ENCODE assay signal across 9 mouse cellular contexts in the genomic region with DNA sequence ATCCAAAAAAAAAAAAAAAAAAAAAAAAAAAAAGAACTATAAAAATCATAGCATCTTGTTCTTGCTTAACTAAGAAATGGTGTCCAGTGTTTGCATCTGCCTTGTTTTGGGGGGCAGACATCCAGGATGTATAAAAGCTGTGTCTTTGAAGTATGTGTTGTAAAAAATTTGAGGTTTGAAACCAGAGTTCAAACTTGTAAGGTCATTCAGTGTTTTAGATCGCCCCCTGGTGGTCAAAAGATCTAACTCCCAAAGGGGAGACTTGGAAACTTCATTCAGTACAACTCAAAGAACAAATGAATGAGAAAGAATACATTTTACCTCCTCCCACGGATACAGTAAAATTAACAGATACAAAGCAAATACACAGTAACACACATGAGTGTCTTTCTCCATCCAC.
A peak's percentile ranks its signal among the peaks of the same experiment; 100 is the strongest.
DNase-seq lines count a peak whose midpoint lies in the region; ATAC-seq and TF ChIP-seq lines count a peak whose summit lies in the region.
"Had no signal": no experiment of that assay in that cellular context is flagged by ENCODE, and none has a peak within 500 bp of the region (broad histone marks: within the 10 kb centered on the region; RNA-seq: fewer than 3 reads in every experiment).

No protein-coding gene starts in this region.

- TF ChIP-seq CTCF in MEL (IDR thresholded peaks at IDR 0.05 in 2 of 3, conservative IDR thresholded peaks at IDR 0.05 in 1 of 3; ENCODE audit: control insufficient read depth in 1 of 3, insufficient read depth in 1 of 3, low read depth in 2 of 3, low read length in 3 of 3, poor library complexity in 1 of 3, severe bottlenecking in 1 of 3): peak in 2 of 3 experiments; percentile 50 to 77; a peak in 4 of 6 replicates
- TF ChIP-seq CTCF in layer of hippocampus, adult 2 months (conservative IDR thresholded peaks at IDR 0.05): peak; percentile 87

- no peak overlapping the region for H3K4me3 ChIP-seq in hindbrain, embryonic 11.5 days (ENCODE audit: low read depth, low read length)
- no peak overlapping the region for H3K4me3 ChIP-seq in hindbrain, embryonic 12.5 days
- H3K4me3 ChIP-seq in MEL (ENCODE audit: control insufficient read depth in 1 of 2, insufficient read depth in 1 of 2, low read depth in 2 of 2, low read length in 2 of 2): no peak overlapping the region
- no peak overlapping the region for H3K4me3 ChIP-seq in layer of hippocampus, adult 2 months
- H3K4me3 ChIP-seq: embryonic facial prominence, embryonic 12.5 days had no signal

- H3K79me2 ChIP-seq in MEL (ENCODE audit: control insufficient read depth, insufficient read depth, low read length, poor library complexity): peaks cover 31% of the 10 kb centered on the region

- no peaks in the 10 kb centered on the region for H3K4me1 ChIP-seq in hindbrain, embryonic 11.5 days (replicated peaks; ENCODE audit: control insufficient read depth, insufficient read depth, low read length)
- no peaks in the 10 kb centered on the region for H3K4me1 ChIP-seq in hindbrain, embryonic 12.5 days
- H3K4me1 ChIP-seq in MEL (ENCODE audit: control insufficient read depth in 1 of 2, insufficient read depth in 2 of 2, low read length in 2 of 2): peaks cover 13 to 19% of the 10 kb centered on the region in 2 experiments
- H3K4me1 ChIP-seq: embryonic facial prominence, embryonic 12.5 days had no signal

- H3K4me2 ChIP-seq in hindbrain, embryonic 11.5 days (replicated peaks; ENCODE audit: low read depth, low read length): no peak overlapping the region
- H3K4me2 ChIP-seq in hindbrain, embryonic 12.5 days (replicated peaks): no peak overlapping the region
- H3K4me2 ChIP-seq: embryonic facial prominence, embryonic 12.5 days had no signal

- H3K9ac ChIP-seq in hindbrain, embryonic 11.5 days (ENCODE audit: low read depth, low read length): no peak overlapping the region
- H3K9ac ChIP-seq in hindbrain, embryonic 12.5 days: no peak overlapping the region
- H3K9ac ChIP-seq in MEL (ENCODE audit: control insufficient read depth, low read depth, low read length, poor library complexity, severe bottlenecking): no peak overlapping the region
- H3K9ac ChIP-seq: embryonic facial prominence, embryonic 12.5 days had no signal

- no peaks in the 10 kb centered on the region for H3K9me3 ChIP-seq in hindbrain, embryonic 11.5 days (ENCODE audit: control insufficient read depth, low read length)
- no peaks in the 10 kb centered on the region for H3K9me3 ChIP-seq in hindbrain, embryonic 12.5 days (replicated peaks)
- H3K9me3 ChIP-seq in MEL (replicated peaks; ENCODE audit: insufficient read depth, low read length): no peaks in the 10 kb centered on the region
- H3K9me3 ChIP-seq: embryonic facial prominence, embryonic 12.5 days had no signal

- WGBS in hindbrain, embryonic 11.5 days: 27% methylated on average over 2 of the region's 2 CpGs
- 17% methylated on average over 2 of the region's 2 CpGs for WGBS in hindbrain, embryonic 12.5 days

- TF ChIP-seq RAD21 in MEL (IDR thresholded peaks at IDR 0.05; ENCODE audit: low read depth, low read length): peak; percentile 76

- no peak for TF ChIP-seq EP300 in MEL (IDR thresholded peaks at IDR 0.05; ENCODE audit: low read depth in 1 of 2, low read length in 2 of 2)

- H3K27me3 ChIP-seq in hindbrain, embryonic 11.5 days (ENCODE audit: control insufficient read depth, insufficient read depth, low read length): no peaks in the 10 kb centered on the region
- no peaks in the 10 kb centered on the region for H3K27me3 ChIP-seq in hindbrain, embryonic 12.5 days
- no peaks in the 10 kb centered on the region for H3K27me3 ChIP-seq in MEL (ENCODE audit: control insufficient read depth in 1 of 2, insufficient read depth in 2 of 2, low read length in 2 of 2)
- H3K27me3 ChIP-seq: embryonic facial prominence, embryonic 12.5 days had no signal

- no peak overlapping the region for H3K27ac ChIP-seq in hindbrain, embryonic 11.5 days (ENCODE audit: low read depth, low read length)
- no peak overlapping the region for H3K27ac ChIP-seq in hindbrain, embryonic 12.5 days
- H3K27ac ChIP-seq in MEL (ENCODE audit: control insufficient read depth, low read depth, low read length): no peak overlapping the region
- no peak overlapping the region for H3K27ac ChIP-seq in layer of hippocampus, adult 2 months
- H3K27ac ChIP-seq: embryonic facial prominence, embryonic 12.5 days had no signal

- H3K36me3 ChIP-seq in hindbrain, embryonic 11.5 days (ENCODE audit: control insufficient read depth, insufficient read depth, low read length): no peaks in the 10 kb centered on the region
- no peaks in the 10 kb centered on the region for H3K36me3 ChIP-seq in hindbrain, embryonic 12.5 days
- H3K36me3 ChIP-seq in MEL (ENCODE audit: control insufficient read depth in 1 of 2, insufficient read depth in 2 of 2, low read length in 2 of 2): peaks cover 45 to 62% of the 10 kb centered on the region in 2 experiments

- no peak for TF ChIP-seq POLR2A in MEL (IDR thresholded peaks at IDR 0.05; ENCODE audit: control insufficient read depth in 1 of 2, insufficient read depth in 1 of 2, low read depth in 1 of 2, low read length in 2 of 2, poor library complexity in 1 of 2)

- ATAC-seq in hindbrain, embryonic 11.5 days (ENCODE audit: low FRiP score): no peak
- no peak for ATAC-seq in hindbrain, embryonic 12.5 days (ENCODE audit: low FRiP score)

- peak; percentile 79 for DNase-seq in hindbrain, embryonic 11.5 days (ENCODE audit: low spot score)
- DNase-seq in 416B (ENCODE audit: low read depth): peak; percentile 79
- DNase-seq in MEL (ENCODE audit: low read depth, low spot score): peak; percentile 80
- DNase-seq in cerebellum, postnatal 36 days: peak; percentile 29 to 64
- peak; percentile 47 to 76 for DNase-seq in layer of hippocampus, adult 2 months (ENCODE audit: low spot score in 2 of 2)
- peak; percentile 50 for DNase-seq in retina, adult 2 months (ENCODE audit: low read depth, low spot score)
- DNase-seq in urinary bladder, adult 2 months (ENCODE audit: low spot score): no peak

TF ChIP-seq in MEL, 35 proteins besides CTCF, POLR2A, EP300 and RAD21:
- TF ChIP-seq SMC3 (IDR thresholded peaks at IDR 0.05; ENCODE audit: low read depth, low read length) (peak; percentile 71), ZC3H11A (IDR thresholded peaks at IDR 0.05; ENCODE audit: low read depth, low read length) (peak; percentile 59), NELFE (IDR thresholded peaks at IDR 0.05; ENCODE audit: low read depth, low read length) (no peak), ZNF384 (IDR thresholded peaks at IDR 0.05; ENCODE audit: low read depth, low read length) (peak; percentile 76), USF1 (IDR thresholded peaks at IDR 0.05; ENCODE audit: low read depth, low read length) (no peak), USF2 (IDR thresholded peaks at IDR 0.05; ENCODE audit: borderline replicate concordance in 1 of 2, insufficient read depth in 1 of 2, low read depth in 1 of 2, low read length in 2 of 2) (no peak)
